Mouse (Mus musculus) intestine, embryonic 14.5 days (tissue): ENCODE measurements at regions not wholly inside any gene's neighbourhood (a gene's known extent, or its start where the extent isn't known, plus 50 kb on each side); places are given as distances from the start of the nearest gene placed in this dataset.

Experiments used
- ATAC-seq: fragments of 200-750 bp; cut with Nextera tagmentation; replicated peaks from 2 replicates; pipeline ENCODE4 v1.8.0; 2017; ENCODE audit warnings: low read depth, moderate number of reproducible peaks, moderate TSS enrichment, moderate library complexity; ENCODE audit not compliant: low FRiP score, low TSS enrichment
- DNase-seq: peaks from one replicate; pipeline ENCODE4 v3.0.0-alpha.2; 2018; ENCODE audit warnings: low spot score
- H3K27ac ChIP-seq: fragments of 300-500 bp; sonication (generic); 2 replicates; pipeline ENCODE4 v1.5.1; 2014; ENCODE audit warnings: low read depth, mild to moderate bottlenecking, control low read depth
- H3K27me3 ChIP-seq: fragments of 300-500 bp; sonication (generic); replicated peaks from 2 replicates; pipeline ENCODE4 v1.6.1; 2014; ENCODE audit warnings: low read length, control low read depth; ENCODE audit not compliant: control insufficient read depth, insufficient read depth
- H3K36me3 ChIP-seq: fragments of 300-500 bp; sonication (generic); 2 replicates; pipeline ENCODE4 v1.6.1; 2014; ENCODE audit warnings: low read length, control low read depth; ENCODE audit not compliant: control insufficient read depth, insufficient read depth
- H3K4me1 ChIP-seq: fragments of 300-500 bp; sonication (generic); replicated peaks from 2 replicates; pipeline ENCODE4 v1.6.1; 2014; ENCODE audit warnings: low read length, control low read depth, mixed read lengths; ENCODE audit not compliant: control insufficient read depth, insufficient read depth
- H3K4me2 ChIP-seq: fragments of 300-500 bp; sonication (generic); 2 replicates; pipeline ENCODE4 v1.6.1; 2014; ENCODE audit warnings: low read length
- H3K4me3 ChIP-seq: fragments of 300-500 bp; sonication (generic); 2 replicates; pipeline ENCODE4 v1.5.1; 2014; ENCODE audit warnings: low read depth, low read length, control low read depth, mixed read lengths
- H3K9ac ChIP-seq: fragments of 300-500 bp; sonication (generic); 2 replicates; pipeline ENCODE4 v1.6.1; 2014; ENCODE audit warnings: mild to moderate bottlenecking, low read length
- H3K9me3 ChIP-seq: fragments of 300-500 bp; sonication (generic); 2 replicates; pipeline ENCODE4 v1.6.1; 2016; ENCODE audit warnings: low read length, control low read depth; ENCODE audit not compliant: control insufficient read depth
- whole genome bisulfite sequencing: fragments of 180-500 bp; shearing (Covaris S2); extraction: QIAGEN DNeasy Blood & Tissue Kit; methylation state at CpG from one replicate; pipeline ENCODE4 v1.1.7; 2014; 5-methylcytosine and 5-hydroxymethylcytosine counted together

GRCm38 (mm10) chr10:37589889-37590288 is 451.2 kb upstream of the Marcks start:
- H3K9ac ChIP-seq: no peak overlapping the region
- no peak overlapping the region for H3K4me2 ChIP-seq
- no peaks in the 10 kb centered on the region for H3K4me1 ChIP-seq
- H3K9me3 ChIP-seq: no peaks in the 10 kb centered on the region
- WGBS: 51% methylated on average over 2 of the region's 2 CpGs
- no peak overlapping the region for H3K4me3 ChIP-seq
- DNase-seq (no peak), ATAC-seq (no peak)
- H3K36me3 ChIP-seq: no peaks in the 10 kb centered on the region
- H3K27ac ChIP-seq: no peak overlapping the region
- no peaks in the 10 kb centered on the region for H3K27me3 ChIP-seq

- no peak for DNase-seq
- H3K27me3 ChIP-seq: no peaks in the 10 kb centered on the region
- no peak overlapping the region for H3K27ac ChIP-seq
- H3K4me1 ChIP-seq: no peaks in the 10 kb centered on the region
- H3K36me3 ChIP-seq: no peaks in the 10 kb centered on the region
- H3K4me2 ChIP-seq: no peak overlapping the region
- H3K9me3 ChIP-seq: no peaks in the 10 kb centered on the region
- no peak overlapping the region for H3K4me3 ChIP-seq
- no peak overlapping the region for H3K9ac ChIP-seq
- ATAC-seq: no peak
- WGBS: 100% methylated on average over 1 of the region's 1 CpGs
These were observed 450.3 kb upstream of the Marcks start for GRCm38 (mm10) chr10:37589009-37589408.

DNA sequence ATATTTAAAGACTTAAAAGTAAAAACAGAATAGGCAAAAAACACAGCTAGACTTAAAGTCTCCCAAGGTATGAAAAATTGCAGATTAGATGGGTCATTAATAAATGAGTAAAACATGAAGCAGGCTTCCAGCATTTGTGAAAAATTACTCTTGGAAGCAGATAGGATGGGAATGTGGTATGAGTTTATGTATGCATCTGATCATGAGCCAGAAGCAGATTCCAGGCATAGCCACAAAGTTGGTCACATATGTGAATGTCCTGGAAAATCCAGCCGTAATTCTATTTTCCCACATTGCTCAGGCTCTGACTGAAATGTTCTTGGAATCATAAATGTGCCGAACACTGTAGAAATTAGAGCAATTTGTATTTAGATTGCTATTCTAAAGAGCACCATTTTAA is 432.5 kb upstream of the Marcks start:
- H3K9ac ChIP-seq: no peak overlapping the region
- DNase-seq (no peak), ATAC-seq (no peak)
- H3K27ac ChIP-seq: no peak overlapping the region
- no peak overlapping the region for H3K4me2 ChIP-seq
- no peaks in the 10 kb centered on the region for H3K9me3 ChIP-seq
- no peak overlapping the region for H3K4me3 ChIP-seq
- WGBS: 73% methylated on average over 2 of the region's 2 CpGs
- H3K36me3 ChIP-seq: no peaks in the 10 kb centered on the region
- H3K27me3 ChIP-seq: no peaks in the 10 kb centered on the region
- no peaks in the 10 kb centered on the region for H3K4me1 ChIP-seq

GRCm38 (mm10) chr10:37561705-37562104 is 423.0 kb upstream of the Marcks start:
- no peaks in the 10 kb centered on the region for H3K27me3 ChIP-seq
- no peak overlapping the region for H3K9ac ChIP-seq
- ATAC-seq (no peak), DNase-seq (no peak)
- no peaks in the 10 kb centered on the region for H3K4me1 ChIP-seq
- no peaks in the 10 kb centered on the region for H3K9me3 ChIP-seq
- no peaks in the 10 kb centered on the region for H3K36me3 ChIP-seq
- 96% methylated on average over 2 of the region's 2 CpGs for WGBS
- no peak overlapping the region for H3K4me3 ChIP-seq
- H3K4me2 ChIP-seq: no peak overlapping the region
- H3K27ac ChIP-seq: no peak overlapping the region

DNA sequence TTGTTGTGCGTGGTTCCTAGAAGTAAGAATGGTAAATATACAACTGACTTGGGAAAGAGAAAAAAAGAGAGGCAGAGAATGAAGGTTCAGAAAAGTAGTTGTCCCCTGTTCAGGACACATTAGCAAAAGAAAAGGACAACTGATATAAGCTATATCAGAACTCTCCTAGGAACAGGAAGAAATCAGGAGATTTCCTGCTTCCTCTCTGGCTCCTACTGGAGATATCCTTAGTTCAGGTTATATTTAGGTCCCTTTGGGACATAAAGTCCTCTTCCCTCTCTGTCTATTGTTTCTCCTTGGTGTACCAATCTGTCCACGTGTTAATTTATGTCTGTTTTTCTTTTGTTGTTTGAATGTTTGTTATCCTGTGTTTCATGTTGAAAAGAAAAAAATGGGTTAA is 410.7 kb upstream of the Marcks start:
- ATAC-seq (no peak), DNase-seq (no peak)
- Histone ChIP-seq H3K27ac (no peak overlapping the region), H3K4me2 (no peak overlapping the region), H3K9me3 (no peaks in the 10 kb centered on the region), H3K9ac (no peak overlapping the region), H3K4me3 (no peak overlapping the region), H3K27me3 (no peaks in the 10 kb centered on the region), H3K4me1 (no peaks in the 10 kb centered on the region), H3K36me3 (no peaks in the 10 kb centered on the region)
- WGBS: 88% methylated on average over 2 of the region's 2 CpGs

GRCm38 (mm10) chr10:37540703-37541102 is 402.0 kb upstream of the Marcks start:
- Histone ChIP-seq H3K4me3 (no peak overlapping the region), H3K4me1 (no peaks in the 10 kb centered on the region), H3K9ac (no peak overlapping the region), H3K4me2 (no peak overlapping the region), H3K36me3 (no peaks in the 10 kb centered on the region), H3K27ac (no peak overlapping the region), H3K9me3 (no peaks in the 10 kb centered on the region), H3K27me3 (no peaks in the 10 kb centered on the region)
- DNase-seq: no peak
- 86% methylated on average over 1 of the region's 1 CpGs for WGBS
- no peak for ATAC-seq

DNA sequence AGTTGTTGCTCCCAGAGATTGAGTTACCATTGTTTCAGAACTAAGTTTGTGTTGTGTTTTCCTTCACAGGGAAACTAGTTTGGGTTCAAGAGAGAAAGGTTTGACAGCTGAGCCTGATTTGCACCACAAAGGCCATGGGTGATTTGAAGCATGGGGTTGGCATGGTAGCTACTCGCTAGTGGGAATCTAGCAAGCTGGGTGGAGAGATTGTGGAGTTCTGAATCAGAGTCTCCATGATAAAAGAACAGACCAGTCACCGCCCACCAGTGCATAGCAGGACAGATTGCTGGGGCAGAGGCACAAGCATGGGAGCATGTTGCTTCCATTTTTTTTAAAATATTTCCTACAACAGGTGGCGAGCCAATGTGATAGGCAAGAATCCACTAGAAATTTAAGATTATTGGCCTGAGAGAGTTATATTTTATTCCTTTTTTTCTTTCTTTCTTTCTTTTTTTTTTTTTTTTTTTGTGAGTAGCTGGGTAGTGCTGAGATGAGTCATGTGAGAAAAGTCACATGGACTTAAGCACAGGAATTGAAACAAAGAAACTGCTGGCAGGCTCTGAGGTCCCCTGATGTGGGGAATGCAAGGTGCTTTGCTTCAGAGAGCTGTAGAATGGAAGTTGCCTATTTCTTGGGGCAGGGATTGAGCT is 367.4 kb upstream of the Marcks start:
- WGBS: 88% methylated on average over 3 of the region's 3 CpGs
- no peak overlapping the region for H3K9ac ChIP-seq
- no peaks in the 10 kb centered on the region for H3K9me3 ChIP-seq
- ATAC-seq (no peak), DNase-seq (no peak)
- H3K27ac ChIP-seq: no peak overlapping the region
- H3K27me3 ChIP-seq: no peaks in the 10 kb centered on the region
- H3K4me2 ChIP-seq: no peak overlapping the region
- no peak overlapping the region for H3K4me3 ChIP-seq
- peaks cover 4% of the 10 kb centered on the region; the same call in 1 of the 2 replicates for H3K4me1 ChIP-seq
- no peaks in the 10 kb centered on the region for H3K36me3 ChIP-seq

DNA sequence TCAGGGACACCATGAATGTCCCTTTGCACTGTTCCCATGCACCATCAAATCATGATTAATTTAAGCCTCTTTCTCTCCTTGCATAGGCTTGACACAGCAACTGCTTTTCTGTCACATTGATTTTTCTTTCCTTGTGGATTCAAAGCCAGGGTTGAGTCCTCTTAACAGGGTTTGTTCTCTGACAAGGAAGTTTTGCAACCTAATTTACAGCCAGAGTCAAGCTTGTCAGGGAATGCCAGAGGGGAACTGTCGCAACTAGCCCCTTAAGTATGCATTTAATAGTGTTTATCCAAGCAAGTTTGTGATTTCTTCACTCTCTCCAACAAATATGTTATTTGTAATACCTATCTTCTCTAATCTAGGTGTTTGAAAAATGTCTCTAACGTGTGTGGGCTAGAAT is 365.7 kb upstream of the Marcks start:
- H3K9me3 ChIP-seq: no peaks in the 10 kb centered on the region

DNA sequence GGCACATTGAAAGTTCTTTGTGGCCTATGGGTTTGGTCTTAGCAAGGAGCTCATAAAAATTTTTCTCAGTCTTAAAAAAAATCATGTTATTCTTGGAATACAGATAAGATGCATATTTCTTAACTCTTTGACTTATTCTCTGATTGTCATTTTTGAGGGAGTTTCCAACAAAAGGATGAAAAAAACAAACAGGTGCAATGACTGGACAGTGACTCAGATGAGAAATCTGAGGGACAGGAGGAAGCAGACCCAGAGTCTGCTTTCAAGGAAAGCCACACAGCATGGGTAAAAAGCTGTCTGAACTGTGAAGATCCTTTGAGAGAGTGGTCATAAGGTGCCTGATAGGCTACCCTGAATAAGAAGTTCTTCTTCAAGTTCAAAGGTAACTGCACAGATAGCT is 363.8 kb upstream of the Marcks start:
- Histone ChIP-seq H3K4me1 (peaks cover 4% of the 10 kb centered on the region; the same call in 1 of the 2 replicates), H3K27ac (no peak overlapping the region), H3K36me3 (no peaks in the 10 kb centered on the region), H3K9me3 (no peaks in the 10 kb centered on the region), H3K27me3 (no peaks in the 10 kb centered on the region), H3K4me3 (no peak overlapping the region), H3K9ac (no peak overlapping the region), H3K4me2 (no peak overlapping the region)
- DNase-seq: no peak
- no peak for ATAC-seq

More for the DNA sequence above, 365.7 kb upstream of the Marcks start:
- no peak overlapping the region for H3K27ac ChIP-seq
- no peaks in the 10 kb centered on the region for H3K27me3 ChIP-seq
- no peak for ATAC-seq
- no peak overlapping the region for H3K4me2 ChIP-seq
- H3K36me3 ChIP-seq: no peaks in the 10 kb centered on the region
- H3K4me1 ChIP-seq: peaks cover 4% of the 10 kb centered on the region; the same call in 1 of the 2 replicates
- 31% methylated on average over 2 of the region's 2 CpGs for WGBS
- DNase-seq: no peak
- H3K4me3 ChIP-seq: no peak overlapping the region
- no peak overlapping the region for H3K9ac ChIP-seq
